Mouse (Mus musculus) liver, embryonic 14 days (tissue): ENCODE measurements around the gene Ccdc87. TPM values are rescaled to one million over a fixed set of nuclear protein-coding genes. Genes with fewer than 3 reads are reported as not detected.

Source experiments
- polyA plus RNA-seq: library from polyadenylated mRNA; depleted of rRNA; stranded (reverse); fragments of >200 nt; gene quantifications from 2 replicates; pipeline ENCODE4 v1.2.3, GENCODE M21; 2012; rRNA removed

Ccdc87 gene
- 0.01 TPM in 1 of 2 replicates, not detected in the other for polyA plus RNA-seq

GRCm38 (mm10) chr19:4839149-4839548 lies at the start of gene Ccdc87, which contains the start of gene Ccs:
Gene Ccdc87 (plus strand): TSS chr19:4839366.
Gene Ccs (minus strand): TSS chr19:4839332.

GRCm38 (mm10) chr19:4793831-4794422 lies 45.2 kb upstream of the Ccdc87 start, which contains the start of gene Rbm4:
Gene Rbm4 (minus strand): TSS chr19:4793901.

GRCm38 (mm10) chr19:4811063-4811908 lies 27.9 kb upstream of the Ccdc87 start, which contains the start of the genes Gm21992 and Rbm14:
Gene Gm21992 (minus strand): TSS chr19:4811612.
Gene Rbm14 (minus strand): TSS chr19:4811634.

GRCm38 (mm10) chr19:4854552-4855469 lies 15.6 kb downstream of the Ccdc87 start, which contains the start of gene Ctsf:
Gene Ctsf (plus strand): TSS chr19:4855130.

GRCm38 (mm10) chr19:4877785-4878184 lies 38.6 kb downstream of the Ccdc87 start, which contains the start of gene Actn3:
Gene Actn3 (minus strand): TSS chr19:4877909.

GRCm38 (mm10) chr19:4878405-4879323 lies 39.5 kb downstream of the Ccdc87 start, which contains the start of gene Zdhhc24:
Gene Zdhhc24 (plus strand): TSS chr19:4878668.

Other genes with a start within 250 kb of the Ccdc87 start
- gene Lrfn4, start 223.7 kb upstream of the Ccdc87 start, polyA plus RNA-seq = 1.6 and 1.8 TPM in 2 replicates
- 16.4 and 19.9 TPM in 2 replicates for gene Rce1, start 213.7 kb upstream of the Ccdc87 start, polyA plus RNA-seq
- 0.01 and 0.09 TPM in 2 replicates for gene Gm960, start 140.7 kb upstream of the Ccdc87 start, polyA plus RNA-seq
- gene Sptbn2, start 128.2 kb upstream of the Ccdc87 start, polyA plus RNA-seq = 0.03 and 0.07 TPM in 2 replicates
- gene Rbm4b, start 82.9 kb upstream of the Ccdc87 start, polyA plus RNA-seq = 3.7 and 4.5 TPM in 2 replicates
- gene Rbm4, start 45.5 kb upstream of the Ccdc87 start, polyA plus RNA-seq = 29.1 and 29.7 TPM in 2 replicates
- 11.0 and 13.2 TPM in 2 replicates for gene Gm21992, start 27.8 kb upstream of the Ccdc87 start, polyA plus RNA-seq
- gene Rbm14, start 27.7 kb upstream of the Ccdc87 start, polyA plus RNA-seq = 21.1 and 24.5 TPM in 2 replicates
- 38.2 and 41.7 TPM in 2 replicates for gene Ccs, start within 50 bp of the Ccdc87 start, polyA plus RNA-seq
- gene Ctsf, start 15.8 kb downstream of the Ccdc87 start, polyA plus RNA-seq = 20.1 and 21.8 TPM in 2 replicates
- gene Actn3, start 38.5 kb downstream of the Ccdc87 start, polyA plus RNA-seq = 0.31 and 0.43 TPM in 2 replicates
- gene Zdhhc24, start 39.3 kb downstream of the Ccdc87 start, polyA plus RNA-seq = 14.7 and 16.8 TPM in 2 replicates
- 0.98 and 1.1 TPM in 2 replicates for gene Bbs1, start 67.3 kb downstream of the Ccdc87 start, polyA plus RNA-seq
- gene Dpp3, start 88.9 kb downstream of the Ccdc87 start, polyA plus RNA-seq = 27.2 and 27.5 TPM in 2 replicates
- 0.05 and 0.09 TPM in 2 replicates for gene Peli3, start 103.8 kb downstream of the Ccdc87 start, polyA plus RNA-seq
- gene Mrpl11, start 122.8 kb downstream of the Ccdc87 start, polyA plus RNA-seq = 33.6 and 36.8 TPM in 2 replicates
- 0.09 TPM in 2 replicates for gene Npas4, start 150.9 kb downstream of the Ccdc87 start, polyA plus RNA-seq
- 2.1 and 2.6 TPM in 2 replicates for gene Slc29a2, start 184.5 kb downstream of the Ccdc87 start, polyA plus RNA-seq
- gene B4gat1, start 199.5 kb downstream of the Ccdc87 start, polyA plus RNA-seq = 2.6 and 3.7 TPM in 2 replicates
- gene AC124502.3, start 199.5 kb downstream of the Ccdc87 start, polyA plus RNA-seq = 0.69 and 1.0 TPM in 2 replicates
- 19.9 and 20.8 TPM in 2 replicates for gene Brms1, start 202.0 kb downstream of the Ccdc87 start, polyA plus RNA-seq
- gene Rin1, start 211.1 kb downstream of the Ccdc87 start, polyA plus RNA-seq = 0.26 and 0.45 TPM in 2 replicates
- gene Cd248, start 228.7 kb downstream of the Ccdc87 start, polyA plus RNA-seq = 1.4 and 2.4 TPM in 2 replicates
- gene Tmem151a, start 246.2 kb downstream of the Ccdc87 start, polyA plus RNA-seq = 0.13 and 0.29 TPM in 2 replicates
- gene Yif1a, start 249.2 kb downstream of the Ccdc87 start, polyA plus RNA-seq = 29.3 and 37.2 TPM in 2 replicates